Mouse (Mus musculus): ENCODE measurements around the gene Acvr1b. TPM values are rescaled to one million over a fixed set of nuclear protein-coding genes. Genes with fewer than 3 reads are reported as not detected.
A peak's percentile ranks its signal among the peaks of the same experiment; 100 is the strongest.

The Acvr1b gene
- polyA plus RNA-seq, 1 experiment: 3.1 TPM

GRCm38 (mm10) chr15:101233641-101234275, 59.9 kb downstream of the Acvr1b start:
- Histone ChIP-seq H3K4me1 (ENCODE audit: control insufficient read depth, insufficient read depth, insufficient read length, low read length) (peaks cover 8% of the 10 kb centered on the region), H3K4me3 (ENCODE audit: insufficient read depth, low read depth, low read length) (no peak overlapping the region), H3K27ac (replicated peaks; ENCODE audit: low read depth, low read length) (no peak overlapping the region; the same call in 1 of the 2 replicates)

DNA sequence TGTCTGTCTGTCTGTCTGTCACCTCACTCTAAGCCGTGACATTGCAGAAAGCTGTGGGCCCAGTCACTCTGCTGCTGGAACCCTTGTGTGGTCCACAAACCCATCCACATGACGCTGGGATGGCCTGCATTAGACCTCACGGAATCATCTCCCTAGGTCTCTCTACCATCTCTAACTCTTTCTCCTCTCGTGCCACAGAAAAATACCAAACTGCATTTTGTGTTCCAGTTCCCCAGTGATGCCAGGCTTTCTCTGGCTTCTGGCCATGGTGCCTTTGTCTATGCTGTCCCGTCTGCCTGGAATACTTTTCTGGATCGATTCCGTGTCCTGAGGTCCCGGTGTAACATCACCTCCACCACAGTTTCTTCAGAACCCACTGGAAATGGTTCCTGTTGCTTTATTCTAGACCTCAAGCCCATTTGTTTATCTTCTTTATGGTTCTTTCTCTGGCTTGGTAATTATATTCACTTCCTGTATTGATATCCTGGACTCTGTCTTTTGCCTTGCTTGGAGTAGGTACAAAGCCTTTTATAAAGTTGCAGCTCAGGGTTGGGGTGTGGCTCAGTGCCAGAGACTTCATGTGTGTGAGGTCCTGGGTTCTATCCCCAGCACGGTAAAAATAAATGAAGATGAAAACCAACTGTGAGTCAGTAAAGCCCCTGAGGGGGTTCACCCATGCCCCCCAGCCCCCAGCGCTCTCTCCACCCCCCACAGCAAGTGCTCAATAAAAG, 60.9 kb downstream of the Acvr1b start:
- no peak overlapping the region for H3K4me3 ChIP-seq (ENCODE audit: insufficient read depth, low read depth, low read length)
- no peak overlapping the region for H3K27ac ChIP-seq (replicated peaks; ENCODE audit: low read depth, low read length)

GRCm38 (mm10) chr15:101235342-101235698, 61.5 kb downstream of the Acvr1b start:
- H3K27ac ChIP-seq (replicated peaks; ENCODE audit: low read depth, low read length): no peak overlapping the region
- H3K4me3 ChIP-seq (ENCODE audit: insufficient read depth, low read depth, low read length): no peak overlapping the region
- peaks cover 3% of the 10 kb centered on the region; the same call in 1 of the 2 replicates for H3K4me1 ChIP-seq (ENCODE audit: control insufficient read depth, insufficient read depth, insufficient read length, low read length)

More for the DNA sequence above, 60.9 kb downstream of the Acvr1b start:
- H3K4me1 ChIP-seq (ENCODE audit: control insufficient read depth, insufficient read depth, insufficient read length, low read length): peaks cover 3% of the 10 kb centered on the region; the same call in 1 of the 2 replicates

DNA sequence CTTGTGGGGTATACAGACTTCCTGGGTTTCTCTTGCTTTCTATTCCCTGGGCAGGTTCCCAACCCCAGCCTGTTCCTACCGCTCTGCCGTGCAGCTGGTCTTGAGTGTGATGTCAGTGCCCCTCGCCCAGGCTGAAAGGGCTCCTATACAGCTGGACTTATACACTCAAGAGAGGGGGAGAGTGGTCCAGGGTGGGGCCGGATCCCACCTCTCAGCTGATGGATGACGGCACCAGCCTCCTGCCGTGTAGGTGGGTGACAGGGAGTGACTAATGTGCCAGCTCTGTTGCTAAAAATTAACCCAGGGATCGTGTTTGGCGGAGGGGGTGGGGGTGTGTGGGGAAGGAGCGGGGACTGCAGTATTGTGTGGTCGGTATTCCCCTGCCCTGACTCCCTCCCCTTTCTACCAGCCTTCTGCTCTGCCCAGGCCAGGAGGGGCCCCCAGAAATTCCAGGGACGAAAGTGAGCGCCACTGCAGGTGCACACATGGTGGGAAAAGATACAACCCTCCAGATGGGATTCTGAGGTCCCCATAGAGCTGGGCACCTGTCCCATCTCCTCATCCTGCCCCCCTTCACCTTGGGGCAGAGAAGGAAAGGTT, 62.0 kb downstream of the Acvr1b start:
- Histone ChIP-seq H3K27ac (replicated peaks; ENCODE audit: low read depth, low read length) (no peak overlapping the region), H3K4me1 (ENCODE audit: control insufficient read depth, insufficient read depth, insufficient read length, low read length) (peaks cover 3% of the 10 kb centered on the region; the same call in 1 of the 2 replicates), H3K4me3 (ENCODE audit: insufficient read depth, low read depth, low read length) (no peak overlapping the region)

- Histone ChIP-seq H3K27ac (replicated peaks; ENCODE audit: low read depth, low read length) (no peak overlapping the region), H3K4me1 (ENCODE audit: control insufficient read depth, insufficient read depth, insufficient read length, low read length) (peaks cover 3% of the 10 kb centered on the region; the same call in 1 of the 2 replicates)
Measured at GRCm38 (mm10) chr15:101236878-101237277, 63.0 kb downstream of the Acvr1b start.

GRCm38 (mm10) chr15:101238885-101239511, 65.1 kb downstream of the Acvr1b start:
- Histone ChIP-seq H3K27ac (replicated peaks; ENCODE audit: low read depth, low read length) (no peak overlapping the region), H3K4me3 (ENCODE audit: insufficient read depth, low read depth, low read length) (no peak overlapping the region)

More at GRCm38 (mm10) chr15:101236878-101237277, 63.0 kb downstream of the Acvr1b start:
- no peak overlapping the region for H3K4me3 ChIP-seq (ENCODE audit: insufficient read depth, low read depth, low read length)

DNA sequence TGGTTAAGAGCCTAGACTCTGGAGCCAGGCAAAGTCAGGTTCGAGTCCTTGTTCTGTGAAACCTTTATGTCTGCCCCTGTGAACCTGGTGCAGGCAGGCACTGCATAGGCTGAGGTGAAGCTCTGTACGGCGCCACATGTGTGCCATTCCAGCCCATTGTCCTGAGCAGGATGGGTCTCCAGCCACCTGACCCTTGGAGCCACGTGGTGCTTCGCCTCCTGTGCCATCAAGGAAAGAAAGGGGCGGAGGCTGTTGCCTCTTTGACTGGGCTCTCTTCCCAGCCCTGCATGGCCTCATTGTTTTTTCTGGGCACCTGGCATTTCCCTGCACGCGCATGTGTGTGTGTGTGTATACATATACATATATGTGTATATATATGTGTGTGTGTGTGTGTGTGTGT, 66.0 kb downstream of the Acvr1b start:
- H3K4me1 ChIP-seq (ENCODE audit: control insufficient read depth, insufficient read depth, insufficient read length, low read length): no peaks in the 10 kb centered on the region
- H3K27ac ChIP-seq (replicated peaks; ENCODE audit: low read depth, low read length): no peak overlapping the region
- H3K4me3 ChIP-seq (ENCODE audit: insufficient read depth, low read depth, low read length): no peak overlapping the region

More at GRCm38 (mm10) chr15:101238885-101239511, 65.1 kb downstream of the Acvr1b start:
- H3K4me1 ChIP-seq (ENCODE audit: control insufficient read depth, insufficient read depth, insufficient read length, low read length): peaks cover 3% of the 10 kb centered on the region; the same call in 1 of the 2 replicates

- H3K27ac ChIP-seq (replicated peaks; ENCODE audit: low read depth, low read length): 0 out of 2 replicates have a peak overlapping the region, but pooled peaks have one; percentile 22
- 0 out of 2 replicates have a peak overlapping the region, but pooled peaks have one; percentile 9 for H3K4me3 ChIP-seq (ENCODE audit: insufficient read depth, low read depth, low read length)
- no peaks in the 10 kb centered on the region for H3K4me1 ChIP-seq (ENCODE audit: control insufficient read depth, insufficient read depth, insufficient read length, low read length)
Measured at GRCm38 (mm10) chr15:101240799-101241204, 66.9 kb downstream of the Acvr1b start.

- Histone ChIP-seq H3K27ac (replicated peaks; ENCODE audit: low read depth, low read length) (0 out of 2 replicates have a peak overlapping the region, but pooled peaks have one; percentile 22), H3K4me1 (ENCODE audit: control insufficient read depth, insufficient read depth, insufficient read length, low read length) (no peaks in the 10 kb centered on the region), H3K4me3 (ENCODE audit: insufficient read depth, low read depth, low read length) (0 out of 2 replicates have a peak overlapping the region, but pooled peaks have one; percentile 9)
Measured at GRCm38 (mm10) chr15:101241236-101241635, 67.4 kb downstream of the Acvr1b start.

DNA sequence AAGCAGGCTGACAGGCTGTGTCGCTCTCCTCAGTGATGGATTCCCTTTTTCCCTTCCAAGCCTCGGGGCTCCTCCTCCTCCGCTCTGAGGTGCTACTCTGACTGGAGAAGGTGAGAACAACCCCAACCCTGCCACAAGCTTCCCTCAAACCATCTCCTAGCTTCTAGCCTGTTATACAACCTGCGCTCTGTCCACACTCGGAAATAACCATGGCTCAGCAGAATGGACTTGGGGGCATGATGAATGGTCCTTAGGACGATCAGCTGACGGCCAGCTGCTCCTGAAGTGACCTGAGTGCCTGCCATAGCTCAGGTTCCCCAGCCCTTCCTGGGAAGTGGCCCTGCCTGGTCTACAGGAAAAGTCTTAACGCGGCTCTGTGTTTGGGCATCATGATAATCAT, 68.0 kb downstream of the Acvr1b start:
- Histone ChIP-seq H3K27ac (replicated peaks; ENCODE audit: low read depth, low read length) (no peak overlapping the region), H3K4me3 (ENCODE audit: insufficient read depth, low read depth, low read length) (no peak overlapping the region), H3K4me1 (ENCODE audit: control insufficient read depth, insufficient read depth, insufficient read length, low read length) (peaks cover 1% of the 10 kb centered on the region; the same call in 1 of the 2 replicates)

GRCm38 (mm10) chr15:101242645-101243044, 68.8 kb downstream of the Acvr1b start:
- H3K27ac ChIP-seq (replicated peaks; ENCODE audit: low read depth, low read length): no peak overlapping the region
- peaks cover 6% of the 10 kb centered on the region for H3K4me1 ChIP-seq (ENCODE audit: control insufficient read depth, insufficient read depth, insufficient read length, low read length)
- no peak overlapping the region for H3K4me3 ChIP-seq (ENCODE audit: insufficient read depth, low read depth, low read length)

- 0 out of 2 replicates have a peak overlapping the region, but pooled peaks have one; percentile 20 for H3K27ac ChIP-seq (replicated peaks; ENCODE audit: low read depth, low read length)
- H3K4me1 ChIP-seq (ENCODE audit: control insufficient read depth, insufficient read depth, insufficient read length, low read length): peaks cover 6% of the 10 kb centered on the region
- H3K4me3 ChIP-seq (ENCODE audit: insufficient read depth, low read depth, low read length): no peak overlapping the region
Measured at GRCm38 (mm10) chr15:101244012-101244411, 70.1 kb downstream of the Acvr1b start.

DNA sequence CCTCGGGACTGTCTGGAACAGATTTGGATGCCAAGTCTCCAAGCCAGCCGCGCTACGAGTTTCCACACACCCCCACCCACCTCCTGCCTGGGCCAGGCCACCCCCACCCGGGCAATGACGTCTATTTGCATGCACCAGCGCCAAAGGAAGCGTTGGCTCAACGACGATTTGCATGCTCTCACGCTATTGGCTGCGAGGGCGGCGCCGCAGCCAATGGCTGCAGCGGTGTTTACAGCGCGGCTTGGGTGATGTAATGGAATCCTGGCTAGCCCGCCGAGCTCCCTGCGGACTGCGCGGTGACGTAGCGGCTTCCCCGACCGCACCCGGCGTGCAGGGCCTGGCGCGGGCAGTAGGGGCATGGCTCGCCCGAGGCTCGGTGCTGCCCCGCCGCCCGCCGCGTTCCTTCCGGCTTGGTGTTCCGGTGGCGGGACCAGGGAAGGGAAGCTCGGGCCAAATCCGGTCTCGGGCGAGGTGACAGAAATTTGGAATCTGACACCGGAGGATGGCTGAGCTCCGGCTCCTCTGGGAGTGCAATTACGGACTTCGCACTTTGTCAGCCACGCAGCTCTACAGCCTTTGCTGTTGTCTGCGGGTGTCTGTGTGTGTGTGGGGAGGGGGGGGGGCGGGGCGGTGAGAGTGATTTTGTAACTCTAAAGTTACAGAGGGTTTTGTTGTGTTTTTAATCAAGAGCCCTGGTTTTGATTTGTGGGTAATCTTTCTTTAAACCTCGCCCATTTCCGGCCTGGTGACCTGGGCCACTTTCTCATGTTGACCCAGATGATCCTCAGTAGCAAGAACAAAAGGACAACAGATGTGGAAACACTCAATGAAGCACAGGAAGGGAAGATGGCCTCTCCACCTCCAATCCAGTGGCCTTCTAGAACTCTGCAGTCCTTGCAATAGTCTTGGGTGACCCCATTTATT, 72.6 kb downstream of the Acvr1b start:
- Histone ChIP-seq H3K4me3 (ENCODE audit: insufficient read depth, low read depth, low read length) (peak overlapping the region; percentile 40), H3K4me1 (ENCODE audit: control insufficient read depth, insufficient read depth, insufficient read length, low read length) (peaks cover 6% of the 10 kb centered on the region), H3K27ac (replicated peaks; ENCODE audit: low read depth, low read length) (peak overlapping the region; percentile 88)

DNA sequence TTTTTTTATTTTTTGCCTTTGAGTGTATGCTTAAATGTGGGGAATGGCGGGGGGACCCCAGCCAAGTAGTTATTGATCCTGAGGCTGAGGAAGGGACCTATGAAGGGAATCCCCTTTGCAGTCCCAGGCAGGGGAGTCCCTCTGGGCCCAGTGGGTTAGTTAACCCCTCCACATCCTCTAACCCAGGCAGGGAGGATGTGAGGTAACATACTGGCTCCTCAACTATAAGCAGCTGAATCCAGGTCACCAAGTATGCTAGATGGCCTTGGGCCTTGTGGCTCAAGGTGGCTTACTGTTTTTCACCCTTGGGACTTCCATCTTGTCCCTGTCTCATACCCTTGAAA, 73.3 kb downstream of the Acvr1b start:
- Histone ChIP-seq H3K4me3 (ENCODE audit: insufficient read depth, low read depth, low read length) (no peak overlapping the region), H3K27ac (replicated peaks; ENCODE audit: low read depth, low read length) (peak overlapping the region; percentile 88)

More for the DNA sequence above, 73.3 kb downstream of the Acvr1b start:
- peaks cover 6% of the 10 kb centered on the region for H3K4me1 ChIP-seq (ENCODE audit: control insufficient read depth, insufficient read depth, insufficient read length, low read length)

Data from brown adipose tissue, adult 24 weeks (tissue).